Mouse (Mus musculus) 3134 (cell line): ENCODE data around the gene Aurkb.

Experiments used
- DNase-seq: peaks from one replicate; pipeline ENCODE4 v3.0.0-alpha.2; 2011; ENCODE audit warnings: low spot score; ENCODE audit not compliant: insufficient read length; ENCODE audit errors: extremely low read depth

The Aurkb gene

GRCm38 (mm10) chr11:69063413-69064201 lies 18.2 kb downstream of the Aurkb start:
- peak; percentile 84 for DNase-seq

GRCm38 (mm10) chr11:69064259-69065133 lies 19.0 kb downstream of the Aurkb start:
- DNase-seq: no peak

- no peak for DNase-seq
Observed at GRCm38 (mm10) chr11:69065394-69065925, 20.0 kb downstream of the Aurkb start.

GRCm38 (mm10) chr11:69066163-69066861 lies 20.9 kb downstream of the Aurkb start:
- peak; percentile 64 for DNase-seq

- peak; percentile 61 for DNase-seq
Observed at GRCm38 (mm10) chr11:69066956-69067355, 21.5 kb downstream of the Aurkb start.

- DNase-seq: no peak
Observed at GRCm38 (mm10) chr11:69067601-69068000, 22.2 kb downstream of the Aurkb start.

- DNase-seq: no peak
Observed at GRCm38 (mm10) chr11:69070093-69070492, 24.6 kb downstream of the Aurkb start.

GRCm38 (mm10) chr11:69070590-69071222 lies 25.3 kb downstream of the Aurkb start, which contains the start of gene Tmem107:
Tmem107 (plus strand) TSS chr11:69070806.
- DNase-seq: peak; percentile 100

- no peak for DNase-seq
Observed at GRCm38 (mm10) chr11:69071262-69071661, 25.8 kb downstream of the Aurkb start.

- no peak for DNase-seq
Observed at GRCm38 (mm10) chr11:69072234-69072633, 26.8 kb downstream of the Aurkb start.

GRCm38 (mm10) chr11:69072666-69073064 lies 27.2 kb downstream of the Aurkb start:
- no peak for DNase-seq

- DNase-seq: peak; percentile 77
Observed at GRCm38 (mm10) chr11:69073065-69073888, 27.8 kb downstream of the Aurkb start.

GRCm38 (mm10) chr11:69073951-69074775 lies 28.7 kb downstream of the Aurkb start:
- DNase-seq: no peak

GRCm38 (mm10) chr11:69074776-69075069 lies 29.3 kb downstream of the Aurkb start:
- DNase-seq: no peak

- peak; percentile 82 for DNase-seq
Observed at GRCm38 (mm10) chr11:69075764-69076479, 30.5 kb downstream of the Aurkb start.

GRCm38 (mm10) chr11:69076572-69076971 lies 31.1 kb downstream of the Aurkb start:
- DNase-seq: no peak

GRCm38 (mm10) chr11:69077316-69077715 lies 31.9 kb downstream of the Aurkb start:
- no peak for DNase-seq

- DNase-seq: no peak
Observed at GRCm38 (mm10) chr11:69078041-69078440, 32.6 kb downstream of the Aurkb start.
